Mouse (Mus musculus) intestine, embryonic 14.5 days (tissue): ENCODE results near the gene Nap1l4. TPM values are rescaled to one million over a fixed set of nuclear protein-coding genes. Genes with fewer than 3 reads are reported as not detected.
"Not testable (repeated sequence)": the region's sequence is repeated elsewhere in the genome, so short reads cannot be mapped to it uniquely, and the experiment has no call there.

Experiments
- ATAC-seq: fragments of 200-750 bp; cut with Nextera tagmentation; replicated peaks from 2 replicates; pipeline ENCODE4 v1.8.0; 2017; ENCODE audit warnings: low read depth, moderate number of reproducible peaks, moderate TSS enrichment, moderate library complexity; ENCODE audit not compliant: low FRiP score, low TSS enrichment
- DNase-seq: peaks from one replicate; pipeline ENCODE4 v3.0.0-alpha.2; 2018; ENCODE audit warnings: low spot score
- H3K27ac ChIP-seq: fragments of 300-500 bp; sonication (generic); 2 replicates; pipeline ENCODE4 v1.5.1; 2014; ENCODE audit warnings: low read depth, mild to moderate bottlenecking, control low read depth
- H3K27me3 ChIP-seq: fragments of 300-500 bp; sonication (generic); replicated peaks from 2 replicates; pipeline ENCODE4 v1.6.1; 2014; ENCODE audit warnings: low read length, control low read depth; ENCODE audit not compliant: control insufficient read depth, insufficient read depth
- H3K36me3 ChIP-seq: fragments of 300-500 bp; sonication (generic); 2 replicates; pipeline ENCODE4 v1.6.1; 2014; ENCODE audit warnings: low read length, control low read depth; ENCODE audit not compliant: control insufficient read depth, insufficient read depth
- H3K4me1 ChIP-seq: fragments of 300-500 bp; sonication (generic); replicated peaks from 2 replicates; pipeline ENCODE4 v1.6.1; 2014; ENCODE audit warnings: low read length, control low read depth, mixed read lengths; ENCODE audit not compliant: control insufficient read depth, insufficient read depth
- H3K4me2 ChIP-seq: fragments of 300-500 bp; sonication (generic); 2 replicates; pipeline ENCODE4 v1.6.1; 2014; ENCODE audit warnings: low read length
- H3K4me3 ChIP-seq: fragments of 300-500 bp; sonication (generic); 2 replicates; pipeline ENCODE4 v1.5.1; 2014; ENCODE audit warnings: low read depth, low read length, control low read depth, mixed read lengths
- H3K9ac ChIP-seq: fragments of 300-500 bp; sonication (generic); 2 replicates; pipeline ENCODE4 v1.6.1; 2014; ENCODE audit warnings: mild to moderate bottlenecking, low read length
- H3K9me3 ChIP-seq: fragments of 300-500 bp; sonication (generic); 2 replicates; pipeline ENCODE4 v1.6.1; 2016; ENCODE audit warnings: low read length, control low read depth; ENCODE audit not compliant: control insufficient read depth
- WGBS: fragments of 180-500 bp; shearing (Covaris S2); extraction: QIAGEN DNeasy Blood & Tissue Kit; methylation state at CpG from one replicate; pipeline ENCODE4 v1.1.7; 2014; 5-methylcytosine and 5-hydroxymethylcytosine counted together
- polyA plus RNA-seq: library from polyadenylated mRNA; unstranded; fragments of >200 nt; fragmentation: Nextera tagmentation; extraction: Ambion mirVana; gene quantifications from 2 replicates; pipeline ENCODE4 v1.2.1, GENCODE M21; 2014

The Nap1l4 gene
- polyA plus RNA-seq, 1 experiment from 2014 or later, result 112 TPM

DNA sequence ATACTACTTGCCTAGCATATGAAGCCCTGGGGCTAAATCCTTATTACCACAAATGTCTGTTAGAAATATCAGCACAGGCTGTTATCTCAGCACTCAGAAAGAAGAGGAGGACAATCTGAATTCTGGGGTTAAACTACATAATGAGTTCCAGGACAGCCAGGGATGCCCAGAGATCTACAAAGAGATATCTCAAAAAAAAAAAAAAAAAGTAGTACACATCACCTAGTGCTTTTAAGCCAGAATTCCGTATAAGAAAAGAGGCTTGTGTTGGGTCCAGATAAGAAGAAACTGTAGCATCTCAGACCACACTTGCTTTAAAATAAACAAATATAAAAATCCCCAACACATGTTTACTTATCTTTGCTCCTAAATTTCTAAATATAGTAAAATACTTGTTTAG is 10.2 kb downstream of the Nap1l4 start:
- Histone ChIP-seq H3K4me2 (no peak overlapping the region), H3K9me3 (no peaks in the 10 kb centered on the region), H3K27me3 (no peaks in the 10 kb centered on the region), H3K27ac (no peak overlapping the region), H3K4me1 (no peaks in the 10 kb centered on the region), H3K36me3 (peaks cover 73% of the 10 kb centered on the region), H3K9ac (no peak overlapping the region), H3K4me3 (no peak overlapping the region)
- WGBS, result 86% methylated on average over 1 of the region's 1 CpGs
- no peak for DNase-seq
- no peak for ATAC-seq

DNA sequence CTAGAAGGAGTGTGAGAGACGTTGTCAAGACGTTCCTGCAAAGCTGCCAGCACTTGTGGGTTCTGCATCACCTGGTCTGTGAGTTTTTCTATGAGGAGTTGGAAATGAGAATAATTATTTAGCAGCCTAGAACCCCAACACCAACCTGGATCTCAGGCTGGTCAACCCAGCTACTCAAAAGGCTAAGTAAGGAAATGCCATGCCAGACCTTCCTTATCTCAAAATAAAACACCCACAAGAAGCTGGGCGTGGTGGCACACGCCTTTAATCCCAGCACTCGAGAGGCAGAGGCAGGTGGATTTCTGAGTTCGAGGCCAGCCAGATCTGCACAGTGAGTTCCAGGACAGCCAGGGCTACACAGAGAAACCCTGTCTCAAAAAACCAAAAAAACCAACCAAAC is 10.7 kb downstream of the Nap1l4 start:
- not testable (repeated sequence) for H3K4me2 ChIP-seq, H3K9ac ChIP-seq, H3K27ac ChIP-seq, H3K4me3 ChIP-seq, H3K27me3 ChIP-seq, H3K9me3 ChIP-seq, DNase-seq, H3K4me1 ChIP-seq, ATAC-seq
- peaks cover 77% of the 10 kb centered on the region for H3K36me3 ChIP-seq
- WGBS, result 91% methylated on average over 6 of the region's 6 CpGs

DNA sequence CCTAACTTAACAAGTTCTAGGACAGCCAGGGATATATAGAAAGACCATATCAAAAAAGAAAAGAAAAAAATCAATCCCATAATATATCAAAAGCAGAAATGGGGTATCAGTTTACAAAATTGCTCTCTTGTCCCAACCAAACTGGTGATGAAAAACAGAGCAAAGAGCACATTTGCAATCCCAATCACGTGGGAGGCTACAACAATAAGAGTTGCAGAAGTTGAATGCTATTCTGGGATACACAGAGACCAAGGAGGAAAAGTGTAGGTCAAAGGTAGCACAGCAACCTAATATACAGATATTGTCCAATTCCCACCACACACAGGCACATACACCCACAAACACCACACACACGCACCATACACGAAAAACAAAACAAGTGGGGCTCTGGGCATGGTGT is 12.7 kb downstream of the Nap1l4 start:
- 90% methylated on average over 3 of the region's 3 CpGs for WGBS

DNA sequence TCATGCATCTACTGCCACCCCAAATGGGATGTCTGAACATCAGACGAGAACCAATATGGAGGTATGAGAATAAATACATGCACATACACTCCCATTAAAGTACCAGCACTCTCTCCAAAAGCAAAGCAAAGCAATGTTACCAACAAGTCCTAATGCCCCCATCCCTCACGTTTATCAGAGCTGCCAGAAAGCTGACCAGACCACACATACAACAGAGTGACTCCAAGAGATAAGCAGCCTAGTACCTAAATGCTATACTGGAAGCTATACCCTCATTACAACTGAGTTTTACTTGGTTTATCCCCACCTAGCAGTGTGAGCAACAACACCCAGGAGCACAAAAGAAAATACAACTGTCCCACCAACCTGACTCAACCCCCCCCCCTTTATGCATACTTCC is 15.6 kb downstream of the Nap1l4 start:
- Histone ChIP-seq H3K27ac (no peak overlapping the region), H3K4me2 (no peak overlapping the region), H3K4me3 (no peak overlapping the region), H3K9ac (no peak overlapping the region), H3K9me3 (no peaks in the 10 kb centered on the region), H3K36me3 (peaks cover 99% of the 10 kb centered on the region), H3K27me3 (no peaks in the 10 kb centered on the region), H3K4me1 (no peaks in the 10 kb centered on the region)
- WGBS, result 85% methylated on average over 2 of the region's 2 CpGs
- ATAC-seq, result no peak
- no peak for DNase-seq

More for the DNA sequence above, 12.7 kb downstream of the Nap1l4 start:
- no peaks in the 10 kb centered on the region for H3K27me3 ChIP-seq
- no peaks in the 10 kb centered on the region for H3K9me3 ChIP-seq
- no peak overlapping the region for H3K4me3 ChIP-seq
- no peak overlapping the region for H3K9ac ChIP-seq
- H3K4me2 ChIP-seq, result no peak overlapping the region
- no peak for DNase-seq
- ATAC-seq, result no peak
- no peaks in the 10 kb centered on the region for H3K4me1 ChIP-seq
- H3K27ac ChIP-seq, result no peak overlapping the region
- H3K36me3 ChIP-seq, result peaks cover 97% of the 10 kb centered on the region

DNA sequence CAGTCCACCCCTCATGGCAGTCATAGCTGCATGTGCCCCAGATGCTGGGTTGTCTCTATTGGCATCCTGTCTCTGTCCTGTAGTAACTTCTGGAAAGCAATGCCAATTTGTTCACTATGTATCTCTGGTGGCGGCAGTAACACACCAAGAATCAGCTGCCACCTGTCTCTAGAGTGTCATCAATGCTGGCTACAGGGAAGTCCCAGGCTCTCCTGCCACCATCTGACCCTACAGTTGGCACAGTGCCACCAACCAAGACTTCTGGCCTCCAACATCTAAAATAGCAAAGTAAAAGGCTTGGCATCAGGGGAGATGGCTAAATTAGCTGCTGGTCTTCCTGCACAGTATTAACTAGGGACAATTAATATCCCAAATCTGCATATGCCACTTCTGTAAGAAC is 16.5 kb downstream of the Nap1l4 start:
- H3K4me1 ChIP-seq, result no peaks in the 10 kb centered on the region
- peaks cover 99% of the 10 kb centered on the region for H3K36me3 ChIP-seq
- H3K4me2 ChIP-seq, result no peak overlapping the region
- H3K27ac ChIP-seq, result no peak overlapping the region
- no peaks in the 10 kb centered on the region for H3K27me3 ChIP-seq
- DNase-seq (no peak), ATAC-seq (no peak)
- H3K9me3 ChIP-seq, result no peaks in the 10 kb centered on the region
- H3K4me3 ChIP-seq, result no peak overlapping the region
- H3K9ac ChIP-seq, result no peak overlapping the region
- 86% methylated on average over 1 of the region's 1 CpGs for WGBS

DNA sequence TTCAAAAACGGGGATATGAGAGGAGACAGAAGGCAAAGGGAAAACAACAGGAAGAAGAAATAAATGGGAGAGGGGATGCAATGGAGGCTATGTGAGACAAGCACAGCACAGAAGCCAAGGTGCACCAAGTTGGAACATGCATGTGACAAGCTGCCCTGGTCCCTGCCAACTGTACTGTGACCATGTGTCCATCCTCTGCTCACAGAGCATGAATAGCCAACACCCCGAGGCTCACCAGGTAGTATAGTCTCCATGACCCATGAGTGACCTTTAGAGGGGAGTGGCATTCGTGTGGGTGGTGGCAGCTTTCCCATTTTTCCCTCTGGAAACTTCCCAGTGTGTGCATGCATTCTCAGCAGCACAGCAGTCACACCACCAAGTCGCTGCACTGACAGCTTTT is 29.6 kb downstream of the Nap1l4 start:
- Histone ChIP-seq H3K4me2 (no peak overlapping the region), H3K4me3 (no peak overlapping the region), H3K4me1 (no peaks in the 10 kb centered on the region), H3K27me3 (no peaks in the 10 kb centered on the region), H3K9ac (no peak overlapping the region), H3K27ac (no peak overlapping the region), H3K9me3 (no peaks in the 10 kb centered on the region), H3K36me3 (peaks cover 100% of the 10 kb centered on the region)
- DNase-seq, result no peak
- WGBS, result 72% methylated on average over 4 of the region's 4 CpGs
- no peak for ATAC-seq

DNA sequence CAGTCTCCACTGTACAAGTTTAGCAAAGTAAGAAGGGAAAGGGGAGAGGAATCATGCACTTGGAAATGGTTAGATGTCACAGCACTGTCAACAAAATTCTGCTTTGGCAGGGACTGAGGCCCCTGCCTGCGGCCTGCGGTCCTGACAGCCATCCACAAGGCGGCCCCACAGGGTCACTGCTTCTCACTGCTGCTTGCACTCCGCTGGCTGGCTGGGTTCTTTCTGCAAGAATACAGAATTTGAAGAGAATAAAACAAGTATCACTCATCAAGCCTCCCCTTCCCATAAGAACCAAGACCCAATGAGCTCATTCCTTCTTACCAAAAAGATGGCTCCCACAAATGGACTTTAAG is 34.5 kb downstream of the Nap1l4 start:
- Histone ChIP-seq H3K4me1 (no peaks in the 10 kb centered on the region), H3K27me3 (no peaks in the 10 kb centered on the region), H3K27ac (no peak overlapping the region), H3K9ac (no peak overlapping the region), H3K36me3 (peaks cover 70% of the 10 kb centered on the region), H3K9me3 (no peaks in the 10 kb centered on the region), H3K4me2 (no peak overlapping the region), H3K4me3 (no peak overlapping the region)
- DNase-seq (no peak), ATAC-seq (no peak)
- 97% methylated on average over 4 of the region's 4 CpGs for WGBS

DNA sequence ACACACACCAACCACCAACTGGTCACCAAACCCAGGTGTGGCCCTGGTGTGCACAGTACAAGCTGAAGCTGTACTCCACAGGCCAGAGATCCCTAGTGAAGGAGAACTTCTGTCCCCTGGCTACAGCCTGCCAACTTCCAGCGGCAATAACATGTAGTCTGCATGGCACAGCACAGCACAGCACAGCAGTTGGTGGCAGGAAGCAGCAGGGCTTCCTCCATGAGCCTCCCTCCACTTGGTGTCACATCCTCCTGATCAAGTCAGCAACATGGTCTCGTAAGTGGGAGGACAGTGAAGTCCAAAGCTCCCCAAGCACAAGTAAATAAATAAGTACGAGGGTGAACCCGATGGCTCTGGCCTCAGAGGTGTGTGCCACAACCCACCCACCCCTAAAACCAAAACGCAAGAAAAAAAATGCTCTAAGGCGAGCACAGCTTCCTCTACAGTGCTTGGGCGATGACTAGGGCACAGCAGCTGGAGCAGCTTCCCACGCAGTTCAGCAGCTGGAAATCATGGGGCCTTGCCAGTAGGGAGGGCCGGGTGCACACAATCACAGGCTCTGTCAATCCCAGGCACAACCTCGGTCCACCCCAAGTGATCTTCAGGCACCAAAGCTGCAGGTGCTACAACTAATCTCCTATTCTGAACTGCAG is 35.0 kb downstream of the Nap1l4 start:
- 91% methylated on average over 10 of the region's 10 CpGs for WGBS
- no peaks in the 10 kb centered on the region for H3K9me3 ChIP-seq
- no peaks in the 10 kb centered on the region for H3K27me3 ChIP-seq
- H3K4me3 ChIP-seq, result no peak overlapping the region
- no peak overlapping the region for H3K27ac ChIP-seq
- no peak overlapping the region for H3K4me2 ChIP-seq
- H3K4me1 ChIP-seq, result no peaks in the 10 kb centered on the region
- peaks cover 65% of the 10 kb centered on the region for H3K36me3 ChIP-seq
- ATAC-seq, result no peak
- no peak overlapping the region for H3K9ac ChIP-seq
- DNase-seq, result no peak

DNA sequence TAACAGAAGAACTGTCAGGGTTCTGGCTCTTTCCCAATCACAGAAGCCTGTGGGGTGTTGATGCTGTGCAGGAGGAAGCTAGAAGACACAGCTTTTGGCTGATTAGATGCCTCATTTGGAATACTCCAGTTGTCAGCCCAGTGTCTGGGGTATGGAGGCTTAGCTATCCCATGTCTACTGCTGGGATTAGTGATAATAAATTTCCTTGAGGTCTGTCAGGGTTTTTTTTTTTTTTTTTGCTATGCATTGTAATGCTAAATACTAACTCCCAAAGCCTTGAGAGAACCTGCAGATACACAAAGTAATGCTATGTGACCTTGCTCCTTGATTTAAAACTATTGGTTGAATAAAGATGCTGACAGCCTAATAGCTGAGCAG is 37.6 kb downstream of the Nap1l4 start:
- Histone ChIP-seq H3K27me3 (no peaks in the 10 kb centered on the region), H3K4me1 (no peaks in the 10 kb centered on the region), H3K36me3 (peaks cover 39% of the 10 kb centered on the region), H3K4me2 (no peak overlapping the region), H3K4me3 (no peak overlapping the region), H3K9me3 (no peaks in the 10 kb centered on the region), H3K27ac (no peak overlapping the region), H3K9ac (no peak overlapping the region)
- ATAC-seq, result no peak
- DNase-seq, result no peak
